Mouse (Mus musculus): ENCODE measurements around the gene Mgat4b.
A peak's percentile ranks its signal among the peaks of the same experiment; 100 is the strongest.
"Not testable (repeated sequence)": the region's sequence is repeated elsewhere in the genome, so short reads cannot be mapped to it uniquely, and the experiment has no call there.

The Mgat4b gene

DNA sequence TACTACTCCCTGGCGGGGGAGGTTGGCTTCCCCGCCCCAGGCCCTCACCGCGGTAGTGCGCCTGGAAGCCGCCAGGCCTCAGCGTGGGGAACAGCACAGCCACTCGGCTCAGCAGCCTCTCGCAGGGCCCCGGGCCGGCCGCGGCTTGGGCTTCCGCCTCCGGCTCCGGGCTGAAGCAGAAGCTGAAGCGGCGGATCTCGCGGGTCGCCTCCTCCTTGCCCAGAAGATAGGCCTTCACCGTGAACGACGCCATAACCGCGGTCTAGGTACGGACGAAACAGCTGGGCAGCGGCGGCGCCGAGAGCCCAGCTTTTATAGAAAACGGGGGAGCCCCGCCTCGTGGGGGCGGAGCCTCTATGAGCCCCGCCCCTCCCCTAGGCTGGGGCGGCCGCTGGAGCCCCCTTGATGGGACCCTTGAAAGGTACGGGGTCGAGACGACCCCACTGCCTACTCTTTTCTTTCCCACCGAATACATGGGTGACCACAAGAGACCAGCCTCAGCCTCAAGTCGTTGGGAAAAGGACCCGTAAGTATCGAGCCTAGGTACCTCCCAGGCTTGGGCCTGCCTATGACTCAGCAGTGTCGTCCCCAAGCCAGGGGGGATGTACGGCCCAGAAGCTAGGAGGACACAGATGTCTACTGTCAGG lies at the start of gene Mgat4b, which contains the start of gene Sqstm1:
Gene Mgat4b, plus strand, starts transcription at position 386 of the 647 bp plus-strand sequence.
Gene Sqstm1, minus strand, starts transcription at position 323 of the 647 bp plus-strand sequence.
- DNase-seq (ENCODE audit: low spot score in 2 of 2): peak; percentile 78 to 85

DNA sequence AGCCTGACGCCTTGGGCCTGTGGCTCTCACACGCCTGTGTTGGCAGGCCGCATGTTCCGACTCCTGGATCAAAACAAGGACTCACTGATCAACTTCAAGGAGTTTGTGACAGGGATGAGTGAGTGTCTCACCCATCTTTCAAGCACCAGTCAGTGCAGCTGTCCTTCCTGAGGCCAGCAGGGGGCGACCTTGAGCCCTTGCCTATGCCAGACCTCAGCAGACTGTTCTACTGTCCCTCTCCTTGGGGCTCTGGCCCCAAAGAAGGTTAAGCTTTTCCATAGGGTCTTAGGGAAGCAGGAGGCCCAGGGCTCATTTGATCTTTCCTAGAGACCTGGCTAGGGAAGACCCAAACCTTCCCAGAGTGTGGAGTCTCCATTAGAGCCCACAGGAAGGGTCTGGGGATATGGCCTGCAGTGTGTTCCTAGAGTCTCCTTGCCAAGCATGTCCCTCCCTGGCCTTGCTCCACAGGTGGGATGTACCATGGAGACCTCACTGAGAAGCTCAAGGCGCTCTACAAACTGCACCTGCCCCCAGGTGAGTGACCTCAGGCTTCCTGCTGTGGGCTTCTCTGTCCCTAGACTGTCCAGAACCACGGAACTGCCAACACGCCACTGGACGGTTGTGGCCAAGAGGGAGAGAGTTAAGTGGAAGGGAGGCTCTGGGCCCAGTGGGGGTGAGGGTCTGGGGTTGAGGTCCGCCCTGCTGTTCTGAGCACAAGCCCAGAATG lies 48.9 kb upstream of the Mgat4b start:
- peak in 1 of 2 experiments; percentile 46 for DNase-seq (ENCODE audit: low spot score in 2 of 2)

DNA sequence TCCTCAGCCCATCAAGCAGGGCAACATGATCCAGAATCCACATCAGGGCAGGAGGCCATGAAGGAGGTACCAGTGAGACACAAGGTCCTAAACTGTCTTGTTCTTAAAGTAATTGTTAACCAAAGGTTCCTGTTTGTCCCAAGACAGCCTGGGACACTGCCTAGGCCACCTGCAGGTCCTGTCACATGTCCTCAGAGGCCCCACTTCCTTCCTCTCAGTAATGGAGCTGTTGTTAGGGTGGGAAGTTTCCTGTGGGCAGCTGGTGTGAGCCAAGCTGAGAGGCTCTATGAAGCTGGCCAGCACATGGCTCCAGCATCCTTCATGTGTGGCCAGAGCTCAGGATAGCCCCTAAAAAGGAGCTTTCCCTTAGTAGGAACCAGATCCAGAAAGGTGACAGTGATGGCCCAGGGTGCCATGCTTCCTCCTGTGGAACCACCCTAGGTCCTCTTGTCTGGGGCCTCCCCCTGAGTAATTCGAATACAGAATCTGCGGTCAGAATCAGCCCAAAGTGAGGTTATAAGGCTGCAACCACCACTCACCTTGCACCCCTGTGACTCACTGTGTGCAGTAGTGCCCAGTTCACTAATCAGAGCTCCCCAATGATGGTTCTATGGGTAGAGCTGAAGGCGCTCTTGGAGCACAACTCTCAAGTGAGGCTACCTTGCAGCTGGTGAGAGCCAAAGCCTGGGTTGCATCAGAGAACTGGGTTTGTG lies 48.2 kb upstream of the Mgat4b start:
- DNase-seq (ENCODE audit: low spot score in 2 of 2): no peak

DNA sequence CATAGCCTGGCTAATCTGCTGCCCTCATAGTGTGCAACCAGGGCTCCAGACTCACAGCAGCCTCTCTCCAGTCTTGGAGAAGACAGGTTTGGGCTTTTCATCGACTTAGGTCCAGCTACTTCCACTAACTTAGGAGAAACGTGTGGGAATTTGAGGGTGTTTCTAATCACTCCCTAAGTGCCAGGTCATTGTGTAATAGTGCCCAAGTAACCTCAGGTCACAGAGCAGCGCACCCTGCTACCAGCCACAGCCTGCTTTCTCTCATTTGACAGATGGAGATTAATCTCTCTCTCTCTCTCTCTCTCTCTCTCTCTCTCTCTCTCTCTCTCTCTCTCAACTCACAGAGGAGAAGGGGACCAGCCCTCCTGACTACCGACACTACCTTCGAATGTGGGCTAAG lies 42.3 kb upstream of the Mgat4b start:
- no peak for DNase-seq (ENCODE audit: low spot score in 2 of 2)

DNA sequence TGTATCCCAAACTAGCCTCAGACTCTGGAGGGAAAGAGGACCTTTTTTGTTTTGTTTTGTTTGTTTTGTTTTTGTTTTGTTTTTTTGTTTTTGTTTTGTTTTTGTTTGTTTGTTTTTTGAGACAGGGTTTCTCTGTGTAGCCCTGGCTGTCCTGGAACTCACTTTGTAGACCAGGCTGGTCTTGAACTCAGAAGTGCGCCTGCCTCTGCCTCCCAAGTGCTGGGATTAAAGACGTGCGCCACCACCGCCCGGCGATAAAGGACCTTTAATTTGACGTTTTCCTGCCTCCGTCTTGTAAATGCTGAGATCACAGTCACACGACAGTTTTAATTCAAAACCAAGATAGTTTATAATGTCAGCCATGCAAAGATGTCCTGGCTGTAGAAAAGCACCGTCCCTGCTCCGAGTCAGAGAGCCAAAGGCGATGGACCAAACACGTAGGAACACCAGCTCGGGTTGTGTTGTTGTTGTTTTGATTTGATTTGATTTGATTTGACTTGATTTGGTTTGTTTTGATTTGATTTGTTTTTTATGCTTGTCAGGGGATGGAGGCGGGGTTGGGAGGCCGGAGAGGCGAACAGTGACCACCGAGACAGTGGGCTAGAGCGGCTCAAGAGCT lies 36.5 kb upstream of the Mgat4b start, which contains the start of gene Mrnip:
Gene Mrnip, plus strand, starts transcription at position 334 of the 619 bp plus-strand sequence.
- DNase-seq (ENCODE audit: low spot score in 2 of 2): not testable (repeated sequence)

DNA sequence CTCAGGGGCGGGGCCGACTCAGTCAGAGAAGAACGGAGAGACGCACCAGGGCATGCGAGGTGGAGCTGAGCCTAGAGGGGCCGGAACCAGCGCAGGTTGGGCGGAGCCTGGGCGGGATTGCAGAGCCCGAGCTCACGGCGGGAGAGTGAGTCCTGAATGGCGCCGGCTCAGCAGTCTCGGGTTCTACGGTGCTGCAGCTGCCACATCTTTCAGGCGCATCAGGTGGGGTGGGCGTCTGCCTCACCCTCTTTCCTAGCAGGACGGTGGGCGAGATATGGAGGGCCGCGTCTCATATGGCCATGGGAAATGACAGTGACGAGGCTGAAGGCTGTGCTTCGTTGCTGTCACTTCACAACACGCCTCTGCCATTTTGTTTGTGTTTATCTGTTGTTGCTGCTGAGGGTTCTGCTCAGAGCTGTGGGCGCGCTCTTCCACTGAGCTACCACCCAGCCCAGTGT lies 35.9 kb upstream of the Mgat4b start:
- peak; percentile 95 to 96 for DNase-seq (ENCODE audit: low spot score in 2 of 2)

DNA sequence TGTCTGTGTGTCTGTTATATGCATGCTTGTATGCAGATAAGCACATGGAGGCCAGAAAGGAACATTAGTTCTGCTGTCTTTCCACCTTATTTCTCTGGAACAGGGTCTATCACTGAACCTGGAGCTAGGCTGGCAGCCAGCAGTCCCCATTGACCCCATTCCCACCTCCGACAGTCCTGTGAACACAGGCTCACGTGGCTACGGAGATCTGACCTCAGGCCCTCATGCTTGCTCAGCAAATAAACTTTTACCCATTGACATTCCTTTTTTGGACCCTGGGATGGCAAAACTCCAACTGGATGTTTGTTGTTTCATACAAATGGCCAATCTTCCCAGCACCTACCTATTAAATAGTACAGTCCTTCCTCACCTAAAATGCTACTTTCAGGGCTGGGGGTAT lies 34.3 kb upstream of the Mgat4b start:
- DNase-seq (ENCODE audit: low spot score in 2 of 2): no peak

DNA sequence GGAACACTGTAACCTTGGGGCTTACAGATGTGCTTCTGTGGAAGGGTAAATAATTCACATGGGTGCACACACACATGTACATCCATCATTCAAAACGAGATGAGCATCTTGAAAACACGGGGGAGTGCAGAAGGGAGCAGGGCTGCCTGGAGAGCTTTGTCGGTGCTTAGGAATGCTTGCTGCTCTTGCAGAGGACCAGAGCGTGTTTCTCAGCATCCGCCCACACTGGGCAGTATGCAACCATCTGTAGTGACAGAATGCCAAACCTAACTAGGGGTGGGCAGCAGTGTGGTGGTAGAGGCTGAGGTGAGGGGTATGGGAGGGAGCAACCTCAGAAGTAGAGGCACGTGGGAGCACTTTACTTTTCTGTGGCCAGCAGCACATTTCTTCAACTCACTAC lies 33.6 kb upstream of the Mgat4b start:
- DNase-seq (ENCODE audit: low spot score in 2 of 2): no peak

DNA sequence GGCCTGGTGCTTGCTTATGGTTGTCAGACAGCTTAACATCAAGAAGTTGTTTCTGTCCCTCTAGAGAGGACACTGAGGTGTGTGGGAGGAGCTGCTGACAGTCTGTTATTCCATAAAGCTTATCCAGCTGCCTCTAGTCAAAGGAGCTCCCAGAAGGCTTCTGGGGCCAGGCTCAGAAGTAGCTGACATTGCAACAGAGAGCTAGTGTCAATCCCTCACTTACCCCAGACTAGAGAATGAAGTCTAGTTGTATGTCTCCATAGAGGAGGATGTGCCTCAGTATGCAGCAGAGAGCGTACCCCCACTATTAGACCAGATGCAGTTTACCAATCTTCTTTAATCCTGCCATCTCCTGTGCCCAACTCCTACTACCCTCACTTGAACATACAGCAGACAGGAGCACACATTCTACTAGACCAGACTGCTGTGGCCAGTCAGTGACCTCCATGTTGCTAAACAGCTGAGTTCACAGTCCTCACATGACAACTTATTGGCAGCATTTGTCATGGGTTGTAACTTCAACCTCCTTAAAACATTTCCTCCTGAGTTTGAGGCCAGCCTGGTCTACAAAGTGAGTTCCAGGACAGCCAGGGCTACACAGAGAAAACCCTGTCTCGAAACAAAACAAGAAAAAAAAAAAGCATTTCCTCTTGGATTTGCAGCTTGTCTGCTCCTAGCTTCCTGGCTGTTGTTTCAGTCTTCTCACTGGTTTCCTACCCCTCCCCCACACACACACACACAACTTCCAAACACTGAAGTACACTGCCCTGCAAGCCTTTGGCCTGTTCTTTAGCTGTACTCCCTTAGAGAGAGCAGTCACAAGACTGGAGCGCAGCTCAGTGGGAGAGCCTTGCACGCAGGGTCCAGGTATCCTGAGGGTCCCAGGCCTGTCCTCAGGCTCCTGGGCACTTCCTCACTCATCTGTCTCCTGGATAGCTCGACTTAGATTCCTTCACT lies 31.9 kb upstream of the Mgat4b start:
- no peak for DNase-seq (ENCODE audit: low spot score in 2 of 2)

DNA sequence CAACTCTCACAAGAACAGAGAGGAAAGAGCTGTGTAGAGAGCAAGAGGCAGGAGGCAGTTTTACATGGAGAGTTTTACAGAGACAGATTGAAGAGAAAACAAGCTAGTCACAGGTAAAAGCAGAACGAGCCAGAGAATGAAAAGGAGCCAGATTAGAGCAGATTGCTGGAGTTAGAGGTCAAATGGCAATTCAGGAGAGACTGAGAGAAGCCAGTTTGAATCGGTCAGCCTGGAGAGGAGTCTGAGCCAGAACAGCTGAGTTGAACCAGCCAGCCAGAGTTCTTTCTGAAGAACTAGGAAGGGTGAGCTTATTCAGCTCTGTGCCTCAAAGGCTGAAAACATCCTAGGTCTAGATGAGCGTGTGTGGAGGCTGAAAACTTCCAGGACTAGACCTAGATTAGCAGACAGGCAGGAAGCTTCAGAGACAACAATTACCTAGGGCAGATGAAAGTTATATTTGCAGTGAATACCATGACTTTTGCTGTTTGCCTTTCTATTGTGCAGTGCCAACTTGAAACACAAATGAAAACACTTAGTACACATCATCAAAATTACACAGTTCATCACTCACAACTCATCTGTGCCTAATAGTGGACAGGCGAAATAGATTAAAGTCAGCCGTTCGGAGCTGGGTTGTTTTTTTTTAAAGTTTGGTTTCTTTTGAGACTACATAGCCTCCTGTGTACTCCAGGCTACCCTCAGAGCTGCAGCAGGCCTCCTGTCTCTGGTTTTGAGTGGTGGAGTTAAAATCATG lies 30.0 kb upstream of the Mgat4b start:
- no peak for DNase-seq (ENCODE audit: low spot score in 2 of 2)

DNA sequence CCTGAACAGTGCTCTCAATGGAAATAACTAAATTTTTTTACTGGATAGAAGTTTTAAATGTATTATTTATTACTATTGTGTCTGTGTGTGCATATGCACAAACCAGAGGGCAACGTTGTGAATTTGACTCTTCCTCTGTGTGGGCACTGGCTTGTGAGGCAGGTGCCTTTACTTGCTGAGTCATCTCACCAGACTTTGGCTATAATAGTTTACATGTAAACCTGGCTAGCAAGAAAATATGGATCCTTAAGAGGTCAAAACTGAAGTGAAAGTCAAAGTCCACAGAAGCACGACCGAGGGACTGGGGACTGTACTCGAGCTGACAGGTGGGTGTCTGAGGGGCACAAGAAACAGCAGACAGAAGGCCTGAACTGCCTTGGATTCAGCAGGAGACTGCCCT lies 28.0 kb upstream of the Mgat4b start:
- DNase-seq (ENCODE audit: low spot score in 2 of 2): no peak

DNA sequence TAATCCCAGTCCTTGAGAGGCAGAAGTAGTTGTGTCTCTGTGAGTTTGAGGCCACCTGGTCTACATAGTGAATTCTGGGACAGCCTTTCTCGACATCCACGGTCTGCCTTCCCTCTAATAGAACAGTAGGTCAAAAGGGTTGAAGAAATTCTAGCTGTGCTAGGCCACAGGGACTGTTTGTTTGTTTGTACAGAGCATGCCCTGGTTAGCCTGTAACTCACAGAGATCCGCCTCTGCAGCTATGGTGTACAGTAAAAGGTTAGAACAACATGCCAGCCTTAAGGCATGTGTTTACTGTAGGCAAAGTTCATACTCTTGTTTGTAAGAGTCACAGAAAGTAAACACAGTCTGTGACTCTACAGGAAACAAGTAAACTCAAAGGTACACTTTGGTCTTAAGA lies 25.9 kb upstream of the Mgat4b start:
- no peak for DNase-seq (ENCODE audit: low spot score in 2 of 2)

DNA sequence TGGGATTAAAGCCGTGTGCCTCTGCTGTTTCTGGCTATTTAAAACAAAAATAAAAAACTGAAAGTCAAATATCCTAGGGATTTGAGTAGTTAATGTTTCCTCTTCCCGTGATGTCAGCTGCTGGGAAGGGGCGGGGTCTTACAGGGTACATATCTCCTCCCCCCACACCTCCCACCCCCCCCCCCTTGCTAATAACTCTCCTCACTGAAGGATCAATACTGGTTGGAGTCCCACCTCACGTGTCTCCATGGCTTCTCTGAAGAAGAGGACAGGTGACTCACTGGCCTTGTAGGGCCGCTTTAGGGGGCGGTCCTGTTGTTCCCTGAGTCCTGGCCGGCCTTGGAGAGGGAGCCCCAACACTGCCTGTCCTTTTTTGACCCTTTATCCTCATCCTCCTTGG lies 22.0 kb upstream of the Mgat4b start:
- no peak for DNase-seq (ENCODE audit: low spot score in 2 of 2)

DNA sequence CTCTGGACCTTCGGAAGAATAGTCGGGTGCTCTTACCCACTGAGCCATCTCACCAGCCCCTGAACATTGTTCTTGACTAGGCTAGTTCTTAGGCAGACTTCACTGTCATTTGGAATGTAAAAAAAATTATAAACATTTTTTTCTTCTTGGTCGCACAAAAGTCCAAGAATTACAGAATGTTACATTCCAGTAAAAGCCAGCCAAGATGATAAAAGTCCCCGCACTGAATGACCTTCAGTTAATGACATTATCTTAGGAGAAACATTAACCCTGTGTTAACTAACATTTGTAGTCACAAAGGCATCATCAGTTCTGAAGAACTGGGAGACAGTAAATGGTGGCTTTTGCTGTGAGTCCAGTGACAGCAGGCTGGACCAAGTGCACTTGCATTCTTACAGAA lies 20.3 kb upstream of the Mgat4b start:
- no peak for DNase-seq (ENCODE audit: low spot score in 2 of 2)

DNA sequence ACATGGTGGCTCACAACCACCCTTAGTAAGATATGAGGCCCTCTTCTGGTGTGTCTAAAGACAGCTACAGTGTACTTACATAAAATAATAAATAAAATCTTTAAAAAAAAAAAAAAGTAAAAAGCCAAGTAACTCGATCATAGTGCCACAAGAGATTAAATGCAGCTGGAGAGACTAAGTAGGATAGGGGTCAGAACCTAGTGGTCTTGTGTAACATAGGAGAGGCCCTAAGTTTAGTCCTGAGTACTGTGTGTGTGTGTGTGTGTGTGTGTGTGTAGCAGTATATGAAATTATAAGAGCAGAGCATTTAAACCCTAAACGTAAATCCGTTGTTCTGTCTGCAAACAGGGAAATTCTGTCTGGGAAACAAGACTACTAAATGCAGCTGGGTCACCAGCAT lies 18.4 kb upstream of the Mgat4b start:
- no peak for DNase-seq (ENCODE audit: low spot score in 2 of 2)

DNA sequence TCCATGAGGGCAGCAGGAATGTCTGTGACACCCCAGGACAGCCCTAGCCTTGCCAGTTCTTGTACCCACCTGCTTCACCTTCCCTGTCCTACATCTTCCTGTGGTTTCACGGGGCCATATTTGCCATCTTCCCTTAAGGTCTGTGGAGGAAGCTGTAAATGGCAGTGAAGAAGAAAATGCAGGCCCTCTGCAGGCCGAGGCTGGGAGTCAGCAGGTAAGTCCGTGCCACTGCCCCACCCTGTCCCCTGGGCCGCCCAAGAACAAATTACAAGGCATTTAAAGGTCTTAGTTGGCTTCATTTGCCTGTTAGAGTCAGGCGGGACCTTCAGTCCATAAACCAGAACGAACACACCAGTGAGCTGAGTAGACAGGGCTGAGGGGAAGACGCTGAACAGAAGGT lies 16.6 kb upstream of the Mgat4b start:
- no peak for DNase-seq (ENCODE audit: low spot score in 2 of 2)

DNA sequence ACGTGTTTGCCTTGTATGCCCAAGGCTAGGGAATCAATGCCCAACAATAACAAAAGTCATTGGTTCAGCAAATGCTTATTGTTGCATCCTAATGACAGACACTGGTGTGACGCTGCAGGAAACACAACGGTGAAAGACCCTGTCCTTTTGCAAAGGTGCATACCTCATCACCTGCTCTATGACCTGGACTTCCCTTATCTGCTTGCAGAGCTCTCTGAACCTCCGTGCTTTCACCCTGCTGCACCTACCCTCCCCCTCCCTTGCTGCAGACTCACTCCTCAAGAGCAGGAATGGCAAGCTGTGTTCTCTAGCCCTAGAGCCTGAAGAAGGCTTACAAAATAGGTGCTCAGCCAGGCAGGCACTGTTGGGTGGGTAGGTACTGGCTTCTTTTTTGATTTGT lies 15.9 kb upstream of the Mgat4b start:
- DNase-seq (ENCODE audit: low spot score in 2 of 2): no peak

DNA sequence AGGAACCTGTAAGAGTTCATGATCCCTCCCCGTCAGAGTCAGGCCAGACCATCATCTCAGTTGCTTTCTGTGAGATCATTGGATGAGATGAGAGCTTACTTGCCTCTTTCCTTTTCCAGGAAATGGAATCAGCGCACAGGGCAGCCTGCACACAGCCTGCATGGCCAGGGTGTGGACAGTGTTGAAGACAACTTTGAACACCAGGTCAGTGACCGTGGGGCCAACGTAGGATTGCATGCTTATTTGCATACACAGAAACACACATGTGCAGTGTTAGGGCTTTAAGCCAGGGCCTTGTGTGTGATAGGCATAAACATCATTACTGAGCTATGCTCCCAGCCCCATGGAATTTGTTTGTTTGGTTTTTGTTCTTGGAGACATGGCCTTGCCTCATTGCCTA lies 13.2 kb upstream of the Mgat4b start:
- no peak for DNase-seq (ENCODE audit: low spot score in 2 of 2)

DNA sequence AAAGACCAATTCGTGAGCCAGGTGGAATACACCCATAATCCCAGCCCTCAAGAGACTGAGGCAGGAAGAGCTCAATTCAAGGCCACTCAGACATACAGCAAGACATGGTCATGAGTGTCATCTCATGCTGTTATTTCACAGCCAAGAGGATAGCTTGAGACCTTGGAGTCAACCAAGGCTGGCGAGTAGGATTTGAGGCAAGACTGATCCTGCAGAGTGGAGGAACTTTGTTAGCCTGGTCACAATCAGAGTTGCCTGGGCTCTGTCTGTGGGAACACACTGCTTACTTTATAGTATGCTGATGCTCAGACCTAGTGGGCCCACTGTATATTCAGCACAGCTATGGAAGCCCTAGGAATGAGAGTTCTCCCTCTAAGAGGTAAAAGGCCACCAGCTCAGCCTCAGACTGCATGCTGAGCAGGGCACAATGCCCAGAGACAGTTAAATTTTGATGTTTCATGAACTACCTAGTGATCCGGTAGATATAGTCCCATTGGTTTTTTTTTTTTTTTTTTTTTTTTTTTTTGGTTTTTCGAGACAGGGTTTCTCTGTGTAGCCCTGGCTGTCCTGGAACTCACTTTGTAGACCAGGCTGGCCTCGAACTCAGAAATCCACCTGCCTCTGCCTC lies 12.4 kb upstream of the Mgat4b start:
- no peak for DNase-seq (ENCODE audit: low spot score in 2 of 2)

DNA sequence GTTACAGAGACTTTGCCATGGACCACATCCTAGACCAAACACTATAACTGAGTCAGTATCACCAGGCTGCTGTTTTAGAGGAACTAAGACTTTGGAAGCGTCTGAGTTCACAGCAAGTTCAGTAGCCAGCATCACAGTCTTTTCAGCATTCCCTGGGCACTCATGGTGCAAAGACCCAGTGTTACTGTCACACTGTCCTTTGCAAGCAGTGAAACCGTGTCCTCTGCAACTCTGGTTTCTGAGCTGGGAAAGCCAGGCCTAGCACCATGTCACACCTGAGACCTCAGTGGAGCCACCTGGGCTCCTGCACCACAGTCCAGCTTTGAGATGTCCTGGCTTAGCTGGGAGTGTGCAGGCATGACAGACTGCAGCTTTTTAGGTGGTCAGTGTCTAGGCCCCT lies 11.8 kb upstream of the Mgat4b start:
- no peak for DNase-seq (ENCODE audit: low spot score in 2 of 2)

All from urinary bladder, adult 18-20 months (tissue).